Mouse (Mus musculus) heart, adult 18-20 months (tissue): ENCODE measurements around the gene 1700017D01Rik. TPM values are rescaled to one million over a fixed set of nuclear protein-coding genes. Genes with fewer than 3 reads are reported as not detected.
"Not testable (repeated sequence)": the region's sequence is repeated elsewhere in the genome, so short reads cannot be mapped to it uniquely, and the experiment has no call there.

ENCODE experiments used
- DNase-seq, 2 experiments: peaks; one replicate each; pipeline ENCODE4 v3.0.0; 2021 to 2022; ENCODE audit warnings: mixed read lengths in 1 of 2
- long read RNA-seq, 2 experiments: library from polyadenylated mRNA; stranded (forward); transcript quantifications; one replicate each; pipeline ENCODE4 v2.0.0; 2021
- total RNA-seq, 2 experiments: library from RNA; stranded (reverse); gene quantifications; 2 replicates each; pipeline ENCODE4 v1.2.3; 2021

The 1700017D01Rik gene
- total RNA-seq, result not detected
- long read RNA-seq, experiment 1, result 0 reads
- long read RNA-seq, experiment 2, result 0 reads

- not testable (repeated sequence) for DNase-seq
Measured at GRCm38 (mm10) chr19:11130776-11131175, at the start of gene 1700017D01Rik. Gene 1700017D01Rik (minus strand): TSS chr19:11130876.

- no peak for DNase-seq
Measured at GRCm38 (mm10) chr19:11177464-11177863, 46.8 kb upstream of the 1700017D01Rik start.

DNA sequence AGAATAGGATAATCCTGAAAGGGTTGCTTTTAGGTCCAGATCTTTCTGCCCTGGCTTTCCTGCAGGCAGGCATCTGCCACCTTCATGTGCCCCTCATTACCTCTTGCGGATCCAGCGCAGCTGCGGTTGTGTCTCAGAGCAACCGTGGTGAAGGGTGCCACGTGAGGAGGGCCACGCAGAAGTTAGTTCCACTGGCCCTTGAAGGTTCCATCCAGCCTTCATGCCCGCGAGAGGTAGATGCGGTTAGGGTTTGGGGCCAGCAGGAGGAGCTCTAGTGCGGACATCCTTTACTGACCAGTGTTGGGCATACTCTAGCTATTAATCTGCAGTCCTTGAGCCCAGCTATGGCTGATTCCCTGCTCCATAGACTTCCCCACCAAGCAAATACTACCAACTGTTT is 34.5 kb upstream of the 1700017D01Rik start, which contains the start of gene 1700025F22Rik:
TSS of gene 1700025F22Rik (minus strand) at position 149 of the 400 bp plus-strand sequence.
- DNase-seq, result peak; percentile 15 to 18

DNA sequence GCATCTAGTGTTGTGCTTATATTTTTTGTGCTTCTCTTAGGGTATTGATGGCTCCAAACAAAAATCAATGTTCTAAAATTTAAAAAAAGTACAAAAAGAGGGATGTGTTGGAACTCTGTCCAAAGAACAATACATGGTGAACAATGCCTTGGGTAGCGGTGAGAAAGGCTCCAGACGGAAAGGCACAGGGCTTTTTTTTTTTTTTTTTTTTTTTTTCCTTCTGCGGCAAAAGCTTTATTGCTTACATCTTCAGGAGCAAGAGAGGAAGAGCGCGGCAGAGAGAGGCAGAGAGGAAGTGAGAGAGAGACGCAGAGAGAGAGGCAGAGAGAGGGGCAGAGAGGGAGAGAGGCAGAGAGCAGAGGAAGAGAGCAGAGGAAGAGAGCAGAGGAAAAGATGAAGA is 27.2 kb upstream of the 1700017D01Rik start:
- not testable (repeated sequence) for DNase-seq

- no peak for DNase-seq
Measured at GRCm38 (mm10) chr19:11135336-11135735, 4.7 kb upstream of the 1700017D01Rik start.

- DNase-seq, result no peak
Measured at GRCm38 (mm10) chr19:11134852-11135251, 4.2 kb upstream of the 1700017D01Rik start.

GRCm38 (mm10) chr19:11129702-11130101 is 974 bp downstream of the 1700017D01Rik start:
- DNase-seq, result no peak

DNA sequence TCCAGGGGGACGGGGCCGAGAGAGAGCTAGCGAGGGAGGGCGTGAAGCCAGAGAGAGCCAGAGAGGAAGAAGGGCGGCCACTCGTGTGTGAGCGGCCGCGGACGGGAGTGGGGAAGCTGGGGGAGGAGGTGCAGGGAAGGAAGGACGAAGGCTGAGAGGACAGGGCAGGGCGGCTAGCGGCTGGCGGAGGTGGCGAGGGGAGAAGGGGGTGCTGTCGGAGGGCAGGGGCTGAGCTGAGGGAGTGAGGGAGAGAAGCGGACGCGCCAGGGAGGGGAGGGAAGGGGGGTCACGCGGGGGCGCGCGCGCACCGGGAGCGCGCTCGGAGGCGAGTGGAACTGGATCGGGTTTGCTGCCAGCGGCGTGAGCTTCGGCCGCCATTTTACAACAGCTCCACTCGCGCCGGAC is 9.7 kb downstream of the 1700017D01Rik start:
- peak; percentile 30 to 46 for DNase-seq

DNA sequence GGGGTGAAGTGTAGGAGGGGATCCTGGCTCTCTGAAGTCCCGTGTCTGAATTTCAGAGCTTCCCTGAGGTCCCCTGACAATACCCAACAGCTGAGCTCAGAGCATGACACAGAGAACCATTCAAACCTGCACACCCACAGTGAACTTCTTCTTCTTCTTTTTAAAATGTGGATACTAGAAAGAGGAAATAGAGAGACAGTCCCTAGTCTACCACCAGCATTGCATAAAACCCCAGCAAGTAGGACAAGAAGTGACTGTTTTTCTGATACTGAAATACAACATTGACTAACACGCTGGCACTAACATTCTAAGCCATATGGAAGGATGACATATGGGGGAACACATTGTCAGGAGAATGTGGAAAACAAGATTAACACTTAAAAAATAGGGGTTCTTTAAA is 11.3 kb downstream of the 1700017D01Rik start:
- DNase-seq, result no peak

- DNase-seq, result peak; percentile 58 to 81
Measured at GRCm38 (mm10) chr19:11107746-11108145, 22.9 kb downstream of the 1700017D01Rik start.

DNA sequence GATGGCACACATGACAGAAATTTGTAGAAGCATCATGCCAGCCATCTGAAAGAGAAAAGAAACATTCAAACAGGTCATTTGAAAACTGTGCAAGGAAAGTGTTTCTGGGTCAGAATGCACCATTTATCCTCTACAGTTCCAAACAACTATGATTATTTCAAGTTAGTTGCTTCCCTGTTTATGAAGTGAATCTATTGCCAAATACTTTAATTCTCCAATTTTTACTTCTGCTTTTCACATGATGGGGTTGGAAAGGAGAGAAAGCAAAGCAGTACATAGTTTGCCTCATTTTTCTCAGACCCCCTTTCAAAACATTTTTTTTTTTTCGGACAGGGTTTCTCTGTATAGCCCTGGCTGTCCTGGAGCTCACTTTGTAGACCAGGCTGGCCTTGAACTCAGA is 28.8 kb downstream of the 1700017D01Rik start:
- DNase-seq, result no peak

DNA sequence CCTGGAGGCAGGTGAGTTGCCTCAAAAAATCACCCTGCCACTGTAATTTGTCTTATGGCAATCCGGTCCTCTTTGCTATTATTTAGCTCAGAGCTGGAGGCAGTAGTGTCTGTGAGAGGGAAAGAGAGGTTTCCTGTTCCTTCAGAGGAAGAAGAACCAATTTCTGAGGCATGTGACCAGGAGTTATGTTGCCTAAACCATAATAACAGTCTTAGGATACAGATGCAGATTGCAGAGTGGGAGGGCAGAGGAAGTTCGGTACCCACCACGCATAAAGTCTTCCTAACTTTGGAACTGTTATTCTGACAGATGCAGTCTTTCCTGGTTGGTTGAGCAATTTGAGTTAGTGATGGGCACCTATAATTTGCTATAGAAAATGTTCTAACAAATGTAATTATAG is 32.3 kb downstream of the 1700017D01Rik start:
- no peak for DNase-seq

- DNase-seq, result not testable (repeated sequence)
Measured at GRCm38 (mm10) chr19:11092131-11092530, 38.5 kb downstream of the 1700017D01Rik start.

GRCm38 (mm10) chr19:11080934-11081333 is 49.7 kb downstream of the 1700017D01Rik start, which contains the start of gene Ms4a8a:
Gene Ms4a8a (minus strand): TSS chr19:11081102.
- peak in 1 of 2 experiments; percentile 26 for DNase-seq

DNA sequence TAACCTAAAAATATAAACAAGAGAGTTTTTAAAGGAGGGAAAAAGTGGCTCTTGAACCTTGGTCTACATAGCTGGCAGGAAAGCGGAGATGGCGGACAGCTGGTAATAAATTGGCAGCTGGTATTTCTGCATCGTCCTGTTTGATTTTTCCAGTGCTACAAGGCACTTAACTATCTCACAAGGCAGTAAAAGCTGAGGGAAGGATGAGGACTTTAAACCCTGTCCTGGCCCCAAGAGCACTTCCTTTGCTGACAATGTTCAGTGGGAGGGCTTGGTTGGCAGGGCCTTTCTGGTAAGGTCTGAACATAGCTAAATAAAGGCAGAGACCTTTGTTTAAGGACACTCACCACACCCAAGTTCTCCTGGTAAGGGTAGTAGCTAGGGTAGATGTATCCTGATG is 60.3 kb downstream of the 1700017D01Rik start:
- DNase-seq, result no peak

GRCm38 (mm10) chr19:11065202-11065875 is 65.3 kb downstream of the 1700017D01Rik start:
- DNase-seq, result no peak

DNA sequence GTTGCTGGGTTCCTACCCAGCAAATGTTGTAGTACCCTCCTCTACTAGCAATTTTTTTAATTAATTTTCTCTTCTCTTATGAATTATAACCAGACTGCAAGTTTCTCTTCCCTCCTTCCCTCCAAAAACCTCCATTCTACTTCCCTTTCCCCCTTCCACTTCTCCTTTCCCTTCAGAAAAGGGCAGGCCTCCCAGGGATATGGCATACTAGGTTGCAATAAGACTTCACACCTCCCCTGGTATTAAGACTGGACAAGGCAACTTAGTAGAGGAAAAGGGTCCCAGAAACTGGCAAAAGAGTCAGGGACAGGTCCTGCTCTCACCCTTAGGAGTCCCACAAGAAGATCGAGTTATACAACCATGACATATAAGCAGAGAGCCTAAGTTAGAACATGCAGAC is 69.8 kb downstream of the 1700017D01Rik start:
- peak in 1 of 2 experiments; percentile 21 for DNase-seq

DNA sequence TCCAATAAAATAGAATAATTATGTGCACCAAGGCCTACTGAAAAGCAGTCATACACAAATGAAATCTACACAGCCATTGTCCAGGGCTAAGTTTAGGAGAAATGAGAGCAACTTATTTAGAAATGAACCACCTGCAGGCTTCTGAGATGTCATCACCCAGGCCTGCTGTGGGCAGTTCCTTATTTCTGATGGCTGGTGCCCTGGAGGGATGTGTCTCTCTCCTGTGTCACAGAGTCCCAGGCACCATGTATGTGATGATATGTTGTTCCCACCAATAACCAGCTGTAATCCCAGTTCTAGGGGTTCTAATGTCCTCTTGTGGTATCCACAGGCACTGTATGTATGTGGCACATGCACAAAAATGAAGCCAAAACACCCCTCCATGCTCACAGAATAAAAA is 70.7 kb downstream of the 1700017D01Rik start:
- no peak for DNase-seq

DNA sequence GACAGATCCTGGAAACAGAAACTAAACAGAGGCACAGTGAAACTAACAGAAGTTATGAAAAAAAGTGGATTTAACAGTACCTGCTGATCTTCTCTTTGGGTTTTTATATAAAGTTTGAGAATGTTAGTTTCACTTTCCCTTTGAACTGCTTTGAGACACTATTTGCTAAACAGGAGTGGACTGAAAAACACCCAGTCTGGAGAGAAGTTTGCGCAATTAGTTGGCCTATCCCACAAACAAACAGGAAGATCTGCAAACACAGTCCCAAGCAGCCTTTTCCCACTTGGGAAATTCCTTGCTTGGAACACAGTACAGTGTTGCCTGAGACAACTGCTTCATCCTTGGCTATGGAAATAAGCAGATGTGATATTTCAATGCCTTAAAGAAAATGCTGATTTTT is 75.0 kb downstream of the 1700017D01Rik start:
- DNase-seq, result peak; percentile 69 to 89

DNA sequence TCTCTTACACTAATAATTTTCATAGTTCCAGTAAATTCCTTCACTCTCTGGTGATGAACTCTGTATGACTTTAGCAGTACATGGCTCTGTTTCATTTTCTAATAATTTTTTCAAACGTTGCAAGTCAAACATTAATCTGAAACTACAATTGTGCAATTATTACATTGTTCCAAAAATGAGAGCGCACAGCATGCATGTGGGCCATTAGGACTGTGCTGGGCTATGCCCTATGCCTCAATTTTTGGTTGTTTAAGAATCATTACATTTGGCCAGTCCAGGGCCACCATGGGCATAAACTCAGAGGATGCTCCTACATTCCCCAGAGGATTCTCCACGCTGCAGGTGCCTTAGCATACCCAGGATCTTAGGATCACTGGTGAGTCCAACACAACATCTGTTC is 77.4 kb downstream of the 1700017D01Rik start:
- peak in 1 of 2 experiments; percentile 17 for DNase-seq

DNA sequence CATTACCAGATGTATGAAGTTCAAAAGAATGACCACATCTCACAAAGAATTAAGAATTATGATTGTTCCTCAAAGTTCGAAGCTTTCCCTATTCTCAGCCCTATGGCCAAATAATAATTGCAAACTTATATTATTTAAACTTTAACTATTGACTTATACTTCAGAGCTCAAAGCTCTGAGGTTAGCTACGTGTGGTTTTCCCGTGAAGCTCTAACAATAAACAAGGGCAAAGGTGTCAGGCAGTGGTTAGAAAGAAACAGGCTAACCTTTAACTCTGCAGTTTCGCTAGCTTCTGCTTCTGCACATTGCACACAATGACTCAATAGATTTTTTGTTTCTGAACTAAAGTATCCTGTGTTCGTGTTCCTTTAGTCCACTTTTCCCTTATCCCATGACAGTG is 77.8 kb downstream of the 1700017D01Rik start:
- DNase-seq, result no peak

DNA sequence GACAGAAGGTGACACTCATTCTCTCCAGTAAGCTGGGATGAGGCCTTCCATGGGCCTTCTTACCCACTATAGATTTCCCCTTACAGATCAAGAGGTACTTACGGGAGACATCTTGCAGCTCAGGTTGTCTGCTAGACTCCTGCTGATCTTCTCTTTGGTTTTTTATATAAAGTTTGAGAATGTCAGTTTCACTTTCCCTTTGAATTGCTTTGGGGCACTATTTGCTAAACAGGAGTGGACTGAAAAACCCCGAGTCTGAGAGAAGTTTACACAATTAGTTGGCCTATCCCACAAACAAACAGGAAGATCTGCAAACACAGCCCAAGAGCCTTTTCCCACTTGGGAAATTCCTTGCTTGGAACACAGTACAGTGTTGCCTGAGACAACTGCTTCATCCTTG is 80.4 kb downstream of the 1700017D01Rik start:
- DNase-seq, result peak; percentile 37 to 62

DNA sequence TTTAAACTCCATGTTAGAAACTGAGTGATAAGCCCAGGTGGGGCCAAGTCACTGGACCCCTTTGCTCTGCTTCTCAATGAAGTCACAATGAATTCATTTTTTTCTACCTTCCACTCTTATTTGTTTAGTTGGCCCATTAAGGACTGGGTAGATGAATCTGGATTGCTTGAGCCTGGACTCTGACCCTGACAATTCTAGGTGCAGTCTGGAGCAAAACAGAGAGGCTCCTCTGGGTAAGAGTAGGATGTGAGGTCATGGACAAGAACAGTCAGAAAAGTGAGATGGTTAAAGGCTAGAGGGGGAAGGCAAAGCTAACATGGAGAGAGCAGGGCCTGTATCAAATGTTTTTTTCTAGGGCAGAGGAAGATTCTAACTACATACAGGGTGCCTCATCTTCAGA is 81.2 kb downstream of the 1700017D01Rik start:
- peak in 1 of 2 experiments; percentile 24 for DNase-seq

- peak; percentile 50 to 69 for DNase-seq
Measured at GRCm38 (mm10) chr19:11048503-11048902, 82.2 kb downstream of the 1700017D01Rik start.
